Mouse (Mus musculus) intestine, embryonic 15.5 days (tissue): ENCODE measurements around the gene Prss57. TPM values are rescaled to one million over a fixed set of nuclear protein-coding genes. Genes with fewer than 3 reads are reported as not detected.

ENCODE experiments used
- ATAC-seq: fragments of 200-750 bp; cut with Nextera tagmentation; 2 replicates; pipeline ENCODE4 v1.8.0; 2017; ENCODE audit warnings: moderate TSS enrichment, moderate library complexity
- H3K27ac ChIP-seq: fragments of 300-500 bp; sonication (generic); 2 replicates; pipeline ENCODE4 v1.5.1; 2015; ENCODE audit warnings: mild to moderate bottlenecking, inconsistent platforms
- H3K27me3 ChIP-seq: fragments of 300-500 bp; sonication (generic); replicated peaks from 2 replicates; pipeline ENCODE4 v1.6.1; 2015; ENCODE audit warnings: inconsistent platforms
- H3K36me3 ChIP-seq: fragments of 300-500 bp; sonication (generic); 2 replicates; pipeline ENCODE4 v1.6.1; 2015; ENCODE audit warnings: inconsistent platforms
- H3K4me1 ChIP-seq: fragments of 300-500 bp; sonication (generic); replicated peaks from 2 replicates; pipeline ENCODE4 v1.6.1; 2015; ENCODE audit warnings: inconsistent platforms
- H3K4me2 ChIP-seq: fragments of 300-500 bp; sonication (generic); replicated peaks from 2 replicates; pipeline ENCODE4 v1.6.1; 2015; ENCODE audit warnings: mild to moderate bottlenecking, inconsistent platforms
- H3K4me3 ChIP-seq: fragments of 300-500 bp; sonication (generic); replicated peaks from 2 replicates; pipeline ENCODE4 v1.5.1; 2015; ENCODE audit warnings: inconsistent platforms
- H3K9ac ChIP-seq: fragments of 300-500 bp; sonication (generic); 2 replicates; pipeline ENCODE4 v1.6.1; 2015; ENCODE audit warnings: inconsistent platforms
- H3K9me3 ChIP-seq: fragments of 300-500 bp; sonication (generic); 2 replicates; pipeline ENCODE4 v1.6.1; 2016; ENCODE audit warnings: inconsistent platforms
- WGBS: fragments of 180-500 bp; shearing (Covaris S2); methylation state at CpG from one replicate; pipeline ENCODE4 v1.1.7; 2015; 5-methylcytosine and 5-hydroxymethylcytosine counted together
- polyA plus RNA-seq: library from polyadenylated mRNA; unstranded; fragments of >200 nt; fragmentation: Nextera tagmentation; extraction: Ambion mirVana; gene quantifications from 2 replicates; pipeline ENCODE4 v1.2.1, GENCODE M21; 2015

Gene Prss57
- polyA plus RNA-seq, 1 experiment from 2014 or later = not detected

GRCm38 (mm10) chr10:79820782-79821181, 30.0 kb upstream of the Prss57 start, which contains the start of gene Misp:
Gene Misp, plus strand, starts transcription at chr10:79820989.
- Histone ChIP-seq H3K27me3 (no peaks in the 10 kb centered on the region), H3K9me3 (no peaks in the 10 kb centered on the region), H3K4me3 (peak within 1 kb of the TSS; percentile 34), H3K36me3 (0 out of 2 replicates have a peak, but pooled peaks cover 11% of the 10 kb centered on the region), H3K9ac (peak within 1 kb of the TSS; percentile 57), H3K4me2 (peak within 1 kb of the TSS; percentile 56), H3K27ac (peak within 1 kb of the TSS; percentile 78), H3K4me1 (peaks cover 29% of the 10 kb centered on the region)
- ATAC-seq = peak; percentile 5; the same call in 1 of the 2 replicates
- WGBS = 42% methylated on average over 11 of the region's 11 CpGs

DNA sequence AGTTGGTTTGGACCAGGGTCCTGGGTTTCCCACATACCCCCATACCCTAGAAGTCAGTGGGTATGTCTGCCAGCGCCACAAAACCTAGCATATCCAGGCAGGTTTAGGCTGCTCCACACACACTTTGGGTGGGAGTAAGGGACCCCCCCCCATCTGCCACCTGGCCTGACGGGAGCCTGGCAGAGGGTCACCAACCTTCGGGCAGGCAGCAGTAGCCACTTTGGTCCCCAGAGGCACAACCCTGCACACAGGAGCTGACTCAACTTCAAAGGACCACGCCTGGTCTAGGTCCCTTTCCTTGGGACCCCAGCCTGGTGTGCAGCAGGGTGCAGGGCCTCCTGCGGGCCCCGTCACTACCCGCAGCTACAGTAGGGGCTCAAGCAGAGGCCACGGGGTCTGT, 29.5 kb upstream of the Prss57 start:
- H3K9ac ChIP-seq = no peak overlapping the region
- 0 out of 2 replicates have a peak, but pooled peaks cover 14% of the 10 kb centered on the region for H3K36me3 ChIP-seq
- peak overlapping the region; percentile 78 for H3K27ac ChIP-seq
- no peaks in the 10 kb centered on the region for H3K9me3 ChIP-seq
- no peaks in the 10 kb centered on the region for H3K27me3 ChIP-seq
- H3K4me3 ChIP-seq = no peak overlapping the region
- H3K4me2 ChIP-seq = peak overlapping the region; percentile 56
- peaks cover 31% of the 10 kb centered on the region for H3K4me1 ChIP-seq
- 70% methylated on average over 8 of the region's 8 CpGs for WGBS
- no peak for ATAC-seq

DNA sequence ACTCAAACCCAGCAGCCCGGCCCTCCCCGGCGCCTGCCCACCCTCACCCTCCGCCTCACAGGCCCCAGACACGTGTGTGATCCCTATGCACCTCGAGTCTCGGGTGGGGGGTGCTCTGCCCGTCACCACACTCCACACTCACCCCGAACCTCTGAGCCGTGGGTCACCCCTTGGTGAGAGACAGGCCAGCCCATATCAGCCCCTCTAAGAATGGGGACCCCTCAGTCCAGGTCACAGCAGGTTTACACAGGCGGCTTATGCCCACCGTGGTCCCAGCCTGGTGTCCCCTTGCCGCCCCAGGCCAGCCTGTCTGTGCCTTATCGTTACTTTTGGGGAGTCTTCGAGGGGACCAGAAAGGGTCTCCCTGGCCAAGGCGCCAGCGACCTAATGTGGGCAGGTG, 28.8 kb upstream of the Prss57 start:
- WGBS = 94% methylated on average over 17 of the region's 17 CpGs
- no peak overlapping the region for H3K9ac ChIP-seq

GRCm38 (mm10) chr10:79818225-79818624, 27.5 kb upstream of the Prss57 start:
- Histone ChIP-seq H3K9ac (no peak overlapping the region), H3K9me3 (no peaks in the 10 kb centered on the region), H3K36me3 (0 out of 2 replicates have a peak, but pooled peaks cover 14% of the 10 kb centered on the region), H3K4me2 (no peak overlapping the region), H3K27ac (no peak overlapping the region), H3K4me1 (peaks cover 36% of the 10 kb centered on the region), H3K27me3 (no peaks in the 10 kb centered on the region), H3K4me3 (no peak overlapping the region)
- no peak for ATAC-seq
- 55% methylated on average over 4 of the region's 4 CpGs for whole genome bisulfite sequencing

More for the DNA sequence above, 28.8 kb upstream of the Prss57 start:
- Histone ChIP-seq H3K36me3 (0 out of 2 replicates have a peak, but pooled peaks cover 14% of the 10 kb centered on the region), H3K27me3 (no peaks in the 10 kb centered on the region), H3K27ac (no peak overlapping the region), H3K4me2 (no peak overlapping the region), H3K9me3 (no peaks in the 10 kb centered on the region), H3K4me1 (peaks cover 33% of the 10 kb centered on the region), H3K4me3 (no peak overlapping the region)
- no peak for ATAC-seq

DNA sequence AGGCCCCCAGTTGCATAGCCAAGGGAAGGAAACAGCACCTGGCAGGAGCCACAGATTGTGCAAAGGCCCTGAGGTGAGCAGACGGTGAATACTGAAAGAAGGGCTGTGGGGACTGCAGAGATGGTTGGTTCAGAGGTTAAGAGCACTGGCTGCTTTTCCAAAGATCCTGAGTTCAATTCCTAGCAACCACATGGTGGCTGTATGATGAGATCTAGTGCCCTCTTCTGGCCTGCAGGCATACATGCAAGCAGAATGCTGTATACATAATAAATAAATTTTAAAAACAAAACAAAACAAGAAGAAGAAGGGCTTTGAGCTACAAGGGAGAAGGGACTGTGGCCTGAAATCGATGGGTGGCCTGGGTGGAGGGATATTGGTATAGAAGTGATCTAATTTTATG, 26.4 kb upstream of the Prss57 start:
- no peak for ATAC-seq
- no peak overlapping the region for H3K4me3 ChIP-seq
- no peaks in the 10 kb centered on the region for H3K27me3 ChIP-seq
- no peak overlapping the region for H3K9ac ChIP-seq
- no peak overlapping the region for H3K27ac ChIP-seq
- no peaks in the 10 kb centered on the region for H3K9me3 ChIP-seq
- 75% methylated on average over 2 of the region's 2 CpGs for WGBS
- H3K4me2 ChIP-seq = no peak overlapping the region
- H3K4me1 ChIP-seq = peaks cover 33% of the 10 kb centered on the region
- 0 out of 2 replicates have a peak, but pooled peaks cover 16% of the 10 kb centered on the region for H3K36me3 ChIP-seq

GRCm38 (mm10) chr10:79815671-79816494, 25.1 kb upstream of the Prss57 start:
- H3K9ac ChIP-seq = no peak overlapping the region; the same call in 1 of the 2 replicates
- no peak overlapping the region for H3K27ac ChIP-seq
- H3K4me1 ChIP-seq = peaks cover 38% of the 10 kb centered on the region
- no peaks in the 10 kb centered on the region for H3K27me3 ChIP-seq
- no peak overlapping the region for H3K4me3 ChIP-seq
- 0 out of 2 replicates have a peak, but pooled peaks cover 16% of the 10 kb centered on the region for H3K36me3 ChIP-seq
- no peak for ATAC-seq
- no peak overlapping the region for H3K4me2 ChIP-seq
- 83% methylated on average over 12 of the region's 12 CpGs for WGBS
- no peaks in the 10 kb centered on the region for H3K9me3 ChIP-seq

DNA sequence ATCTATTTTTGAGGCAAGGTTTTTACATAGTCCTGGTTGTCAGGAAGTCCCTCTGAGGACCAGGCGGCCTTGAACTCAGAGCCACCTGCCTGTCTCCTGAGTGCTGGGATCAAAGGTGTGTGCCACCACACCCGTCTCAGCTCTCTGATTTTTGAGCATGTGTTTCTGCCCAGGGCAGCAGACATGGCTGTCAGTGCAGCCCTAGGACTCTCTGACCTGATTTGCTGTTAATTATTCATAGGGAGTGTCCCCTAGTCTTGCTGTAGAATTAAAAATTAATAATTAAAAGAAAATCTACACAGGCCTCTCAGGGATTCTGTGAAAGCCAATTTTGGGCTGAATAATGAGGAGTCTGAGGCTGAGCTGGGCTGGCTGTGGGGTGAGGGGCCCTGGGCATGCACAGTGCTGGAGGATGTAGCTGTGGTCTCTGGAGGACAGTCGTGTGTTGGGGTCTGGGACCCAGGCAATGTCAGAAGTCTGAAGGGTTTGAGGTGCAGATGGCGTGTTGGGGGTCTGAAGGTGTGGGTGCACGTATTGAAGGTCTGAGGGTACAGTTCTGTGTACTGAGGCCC, 23.6 kb upstream of the Prss57 start:
- Histone ChIP-seq H3K27me3 (no peaks in the 10 kb centered on the region), H3K9ac (0 out of 2 replicates have a peak overlapping the region, but pooled peaks have one; percentile 11), H3K27ac (0 out of 2 replicates have a peak overlapping the region, but pooled peaks have one; percentile 28), H3K9me3 (no peaks in the 10 kb centered on the region), H3K4me3 (no peak overlapping the region), H3K36me3 (0 out of 2 replicates have a peak, but pooled peaks cover 18% of the 10 kb centered on the region), H3K4me2 (0 out of 2 replicates have a peak overlapping the region, but pooled peaks have one; percentile 11), H3K4me1 (peaks cover 27% of the 10 kb centered on the region; the same call in 1 of the 2 replicates)
- ATAC-seq = peak; percentile 57
- 77% methylated on average over 5 of the region's 5 CpGs for WGBS

GRCm38 (mm10) chr10:79811736-79812637, 21.2 kb upstream of the Prss57 start:
- Histone ChIP-seq H3K9ac (no peak overlapping the region), H3K9me3 (no peaks in the 10 kb centered on the region), H3K4me3 (no peak overlapping the region), H3K4me1 (peaks cover 18% of the 10 kb centered on the region; the same call in 1 of the 2 replicates), H3K4me2 (no peak overlapping the region), H3K36me3 (0 out of 2 replicates have a peak, but pooled peaks cover 17% of the 10 kb centered on the region), H3K27me3 (no peaks in the 10 kb centered on the region), H3K27ac (no peak overlapping the region)
- WGBS = 35% methylated on average over 15 of the region's 15 CpGs
- ATAC-seq = peak; percentile 25

- H3K27me3 ChIP-seq = no peaks in the 10 kb centered on the region
- no peak overlapping the region for H3K4me2 ChIP-seq
- 90% methylated on average over 11 of the region's 11 CpGs for WGBS
- H3K9me3 ChIP-seq = no peaks in the 10 kb centered on the region
- no peak overlapping the region for H3K9ac ChIP-seq
- H3K4me1 ChIP-seq = peaks cover 33% of the 10 kb centered on the region
- H3K4me3 ChIP-seq = no peak overlapping the region
- H3K27ac ChIP-seq = no peak overlapping the region
- ATAC-seq = no peak
- H3K36me3 ChIP-seq = 0 out of 2 replicates have a peak, but pooled peaks cover 6% of the 10 kb centered on the region
These were observed 18.0 kb upstream of the Prss57 start for GRCm38 (mm10) chr10:79808728-79809127.

DNA sequence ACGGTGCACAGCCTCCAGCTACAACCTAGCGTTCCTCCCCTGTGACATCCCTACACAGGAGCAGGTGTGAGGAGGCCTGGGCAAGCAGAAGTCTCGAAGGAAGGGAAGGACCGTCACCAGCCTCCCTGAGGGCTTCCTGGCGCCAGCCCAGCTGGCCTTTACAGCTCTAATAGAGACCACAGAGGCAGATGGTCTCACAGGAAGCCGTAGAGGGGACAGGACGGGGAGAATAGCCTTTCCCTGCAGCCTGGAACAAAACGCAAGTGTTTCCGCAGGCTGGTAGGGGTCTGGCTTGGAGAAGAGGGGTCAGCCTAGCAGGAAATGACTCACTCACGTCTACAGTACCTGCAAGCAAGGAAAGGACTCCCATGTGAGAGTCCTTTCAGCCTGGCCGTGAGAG, 17.1 kb upstream of the Prss57 start:
- Histone ChIP-seq H3K9ac (no peak overlapping the region), H3K36me3 (0 out of 2 replicates have a peak, but pooled peaks cover 6% of the 10 kb centered on the region), H3K27ac (no peak overlapping the region), H3K27me3 (no peaks in the 10 kb centered on the region), H3K9me3 (no peaks in the 10 kb centered on the region), H3K4me1 (peaks cover 40% of the 10 kb centered on the region), H3K4me3 (no peak overlapping the region), H3K4me2 (no peak overlapping the region)
- ATAC-seq = no peak
- WGBS = 60% methylated on average over 11 of the region's 11 CpGs

DNA sequence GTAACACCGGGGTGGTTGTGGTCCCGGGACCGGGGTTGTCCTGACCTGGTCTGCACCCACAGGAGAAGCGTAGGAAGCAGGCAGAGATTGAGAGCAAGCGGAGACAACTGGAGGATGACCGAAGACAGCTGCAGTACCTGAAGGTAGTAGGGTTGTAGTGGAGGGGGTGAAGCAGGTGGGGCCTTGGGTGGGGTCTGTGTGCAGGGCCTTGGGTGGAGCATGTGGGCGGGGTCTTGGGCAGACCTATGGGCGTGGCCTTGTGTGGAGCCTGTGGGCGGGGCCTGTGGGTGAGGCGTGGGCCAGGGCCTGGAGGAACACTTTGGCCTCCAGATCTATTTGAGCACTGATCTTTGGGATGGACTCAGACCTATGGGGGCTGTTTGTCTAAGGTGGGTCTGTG, 16.2 kb upstream of the Prss57 start:
- Histone ChIP-seq H3K4me1 (peaks cover 47% of the 10 kb centered on the region), H3K36me3 (0 out of 2 replicates have a peak, but pooled peaks cover 4% of the 10 kb centered on the region), H3K9ac (no peak overlapping the region), H3K27ac (no peak overlapping the region), H3K27me3 (no peaks in the 10 kb centered on the region), H3K9me3 (no peaks in the 10 kb centered on the region), H3K4me3 (no peak overlapping the region), H3K4me2 (no peak overlapping the region)
- peak; percentile 30; the same call in 1 of the 2 replicates for ATAC-seq
- 68% methylated on average over 10 of the region's 10 CpGs for WGBS
